Mouse (Mus musculus): ENCODE data around the gene Fhit.

Fhit gene

DNA sequence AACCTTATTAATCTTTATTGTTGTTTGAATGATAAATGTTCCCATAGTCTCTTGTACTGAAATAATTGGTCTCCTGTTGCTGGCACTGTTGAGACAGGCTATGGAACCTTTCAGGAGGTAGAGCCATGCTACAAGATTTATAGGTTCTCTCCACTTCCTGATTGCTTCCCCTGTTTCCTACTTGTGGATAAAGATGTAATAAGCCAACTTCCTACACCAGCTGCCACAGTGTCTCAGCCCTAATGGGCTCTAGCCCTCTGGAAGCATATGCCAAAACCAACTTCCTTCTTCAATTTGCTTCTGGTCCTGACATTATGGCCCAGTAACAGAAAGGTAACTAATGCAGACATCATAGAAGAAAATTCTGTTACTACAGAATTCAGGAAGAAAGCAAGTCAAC, 652.6 kb downstream of the Fhit start:
- DNase-seq (ENCODE audit: low spot score): no peak

- DNase-seq (ENCODE audit: low spot score): no peak
Observed at GRCm38 (mm10) chr14:10507560-10507959, 654.3 kb downstream of the Fhit start.

DNA sequence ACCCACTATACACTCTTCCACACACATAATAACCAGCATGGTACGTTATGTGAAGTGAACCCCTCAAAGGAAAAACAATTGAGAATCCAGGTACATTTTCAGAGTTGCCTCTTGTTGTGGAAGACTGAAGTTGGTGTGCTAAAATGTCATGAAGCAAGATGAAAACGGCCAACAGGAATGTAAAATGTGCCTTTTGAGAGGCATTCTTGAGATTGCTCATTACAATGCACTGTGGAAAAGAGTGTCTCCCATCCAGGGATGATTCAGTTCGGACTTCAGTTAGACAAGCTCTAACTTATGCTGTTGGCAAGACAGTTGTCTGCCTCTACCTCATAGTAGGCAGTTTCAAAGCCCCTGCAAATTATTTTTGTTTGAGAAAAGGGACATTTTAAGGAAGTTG, 676.0 kb downstream of the Fhit start:
- DNase-seq (ENCODE audit: low spot score): no peak

GRCm38 (mm10) chr14:10482851-10483613, 678.8 kb downstream of the Fhit start:
- DNase-seq (ENCODE audit: low spot score): no peak

GRCm38 (mm10) chr14:10481370-10481769, 680.5 kb downstream of the Fhit start:
- DNase-seq (ENCODE audit: low spot score): no peak

DNA sequence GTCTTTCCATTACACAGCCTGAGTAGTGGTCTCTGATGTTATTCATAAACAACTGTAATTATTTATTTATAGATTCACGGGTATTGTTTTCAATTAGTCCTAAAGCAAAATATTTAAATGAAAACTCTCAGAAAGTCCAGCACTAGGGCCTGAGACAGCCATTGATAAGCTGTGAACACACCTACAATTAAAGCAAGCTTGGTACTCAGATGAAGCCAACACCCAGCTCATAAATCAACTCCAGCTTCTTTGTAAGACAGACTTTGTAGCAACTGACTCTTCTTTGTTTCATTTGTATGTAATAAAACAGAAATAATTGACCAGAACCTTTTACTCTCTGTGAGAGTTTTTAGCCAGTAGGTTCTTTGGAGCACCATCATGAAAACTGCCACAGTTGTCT, 681.2 kb downstream of the Fhit start:
- DNase-seq (ENCODE audit: low spot score): no peak

DNA sequence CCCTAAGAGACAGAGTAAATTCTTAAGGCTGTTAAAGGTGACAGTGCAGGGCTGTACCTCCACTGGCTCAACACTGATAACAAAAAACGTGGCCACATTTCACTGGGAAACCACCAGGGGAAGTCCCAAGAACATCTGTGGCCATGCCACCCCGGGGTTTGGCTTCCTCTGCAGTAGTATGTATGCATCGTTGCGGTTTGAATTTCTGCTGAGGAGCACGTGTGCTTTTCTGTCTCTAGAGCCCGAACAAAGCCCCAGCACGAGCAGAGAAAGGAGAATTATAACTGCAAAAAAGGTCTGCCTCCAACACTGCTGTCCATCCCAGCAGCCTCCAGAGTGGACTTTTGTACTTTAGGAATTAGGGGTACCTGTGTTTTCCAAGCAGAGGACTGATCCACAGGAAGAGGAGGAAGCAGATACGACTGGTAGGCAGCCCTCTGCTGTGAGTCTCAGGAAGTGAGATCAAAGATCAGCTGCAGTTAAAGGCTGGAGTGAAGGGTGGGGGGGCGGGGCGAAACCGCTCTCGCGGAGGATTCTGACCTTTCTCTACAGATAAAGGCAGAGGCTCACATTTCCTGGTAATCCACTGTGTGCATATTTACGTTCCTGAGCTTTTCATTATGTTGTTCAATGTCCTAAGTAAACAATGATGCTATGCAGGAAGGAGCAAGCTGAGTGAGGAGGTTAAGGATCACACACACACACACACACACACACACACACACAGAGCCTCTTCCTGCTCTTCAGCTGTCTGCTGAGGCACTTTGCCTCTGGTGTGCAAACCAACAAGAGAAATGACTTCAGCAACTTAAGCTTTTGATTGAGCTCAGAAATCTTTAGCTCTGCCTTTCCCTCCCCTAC, 708.6 kb downstream of the Fhit start:
- peak; percentile 4 for DNase-seq (ENCODE audit: low spot score)

GRCm38 (mm10) chr14:10452234-10452633, 709.6 kb downstream of the Fhit start:
- DNase-seq (ENCODE audit: low spot score): no peak

- DNase-seq (ENCODE audit: low spot score): no peak
Observed at GRCm38 (mm10) chr14:10445360-10445759, 716.5 kb downstream of the Fhit start.

DNA sequence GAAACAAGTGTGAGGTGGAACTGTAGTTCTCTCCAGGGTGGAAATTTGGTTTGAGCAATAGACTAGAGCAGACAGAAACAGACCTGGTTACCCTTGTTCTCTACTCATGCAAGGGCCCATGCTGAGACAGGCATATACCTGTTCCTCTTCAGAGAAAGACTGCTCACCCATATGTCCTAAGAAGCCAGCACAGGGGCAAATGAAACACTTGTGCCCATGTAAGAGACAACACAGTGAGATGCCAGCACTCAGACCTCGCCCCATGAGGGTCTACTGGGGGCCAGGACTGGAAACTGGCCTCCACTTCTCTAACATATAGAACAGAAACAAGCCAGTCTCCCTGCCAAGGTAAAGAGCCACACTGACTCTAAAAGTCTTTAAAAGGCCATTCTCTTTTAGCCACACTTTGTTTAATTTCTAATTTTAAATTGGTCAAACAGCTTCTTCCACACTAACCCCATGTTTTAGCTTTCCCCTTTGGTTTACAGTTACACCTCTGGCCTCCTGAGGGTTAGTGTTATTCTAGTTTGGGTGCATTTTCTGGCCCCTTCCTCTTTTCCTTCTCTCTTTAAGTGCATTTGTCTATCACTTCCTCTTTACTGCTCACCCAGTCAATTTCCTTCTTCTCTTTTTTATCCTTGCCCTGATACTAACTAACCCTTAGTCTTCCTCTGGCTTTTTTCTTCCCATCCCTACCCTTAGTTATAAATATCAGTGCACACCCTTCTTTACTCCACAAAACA, 722.7 kb downstream of the Fhit start:
- DNase-seq (ENCODE audit: low spot score): no peak

GRCm38 (mm10) chr14:10436193-10436592, 725.6 kb downstream of the Fhit start:
- no peak for DNase-seq (ENCODE audit: low spot score)

GRCm38 (mm10) chr14:10432502-10432901, 729.3 kb downstream of the Fhit start:
- DNase-seq (ENCODE audit: low spot score): no peak

DNA sequence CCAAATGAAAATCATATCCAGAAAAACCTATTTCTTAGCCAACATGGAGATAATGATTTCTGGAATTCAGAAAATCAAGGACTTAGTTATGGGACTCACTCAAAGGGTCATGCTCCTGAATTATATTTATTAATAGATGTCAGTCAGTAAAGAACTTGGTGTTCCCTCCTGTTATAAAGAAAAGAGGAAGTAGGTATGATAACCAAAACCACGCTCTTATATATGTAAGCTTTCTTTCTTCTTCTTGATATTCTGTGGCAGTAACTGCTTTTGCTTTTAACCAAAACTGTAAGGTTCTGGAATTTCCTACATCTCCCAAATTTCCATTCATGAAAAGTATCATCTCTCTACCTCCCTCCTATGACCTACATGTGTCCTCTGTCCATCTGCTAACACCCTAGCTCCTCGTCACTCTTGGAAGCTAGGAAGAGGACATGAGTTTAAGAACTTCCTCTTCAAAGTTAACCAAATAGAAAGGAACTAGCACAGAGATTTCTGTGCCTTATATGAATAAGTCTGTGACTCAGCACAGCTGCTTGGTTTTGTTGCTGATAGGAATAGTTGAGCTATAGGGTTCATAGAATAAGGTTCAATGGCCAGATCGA, 731.3 kb downstream of the Fhit start:
- no peak for DNase-seq (ENCODE audit: low spot score)

- DNase-seq (ENCODE audit: low spot score): no peak
Observed at GRCm38 (mm10) chr14:10423499-10423898, 738.3 kb downstream of the Fhit start.

GRCm38 (mm10) chr14:10422261-10422660, 739.6 kb downstream of the Fhit start:
- DNase-seq (ENCODE audit: low spot score): no peak

- no peak for DNase-seq (ENCODE audit: low spot score)
Observed at GRCm38 (mm10) chr14:10415068-10415467, 746.8 kb downstream of the Fhit start.

DNA sequence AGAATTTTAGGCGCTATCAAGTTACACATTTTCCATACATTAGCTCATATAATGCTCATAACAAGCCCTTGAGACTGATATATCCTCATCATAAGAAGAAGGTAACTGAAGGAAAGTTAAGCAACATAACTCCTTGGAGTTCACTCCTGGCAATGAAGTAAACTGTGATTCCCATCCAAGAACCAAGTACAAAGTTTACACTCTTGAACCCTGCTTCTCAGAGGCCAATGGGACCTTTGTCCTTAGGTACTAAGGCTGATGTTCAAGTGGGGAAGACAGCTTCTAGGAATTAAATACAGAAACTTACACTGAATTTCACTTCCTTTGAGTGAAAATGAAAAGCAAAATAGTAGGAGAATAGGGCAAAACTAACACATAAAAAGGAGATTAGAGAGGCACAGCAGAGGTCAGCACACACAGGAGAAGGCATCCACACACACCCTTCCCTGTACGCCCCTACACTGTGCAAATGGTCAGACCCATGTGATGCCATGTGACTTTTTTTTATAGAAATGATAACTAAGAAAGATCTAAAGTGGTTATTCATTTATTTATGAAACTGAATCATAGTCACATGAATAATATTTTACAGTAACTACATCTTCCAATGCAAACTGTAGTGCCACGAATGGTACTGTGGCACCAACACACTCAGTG, 752.4 kb downstream of the Fhit start:
- DNase-seq (ENCODE audit: low spot score): no peak

- no peak for DNase-seq (ENCODE audit: low spot score)
Observed at GRCm38 (mm10) chr14:10405346-10405745, 756.5 kb downstream of the Fhit start.

DNA sequence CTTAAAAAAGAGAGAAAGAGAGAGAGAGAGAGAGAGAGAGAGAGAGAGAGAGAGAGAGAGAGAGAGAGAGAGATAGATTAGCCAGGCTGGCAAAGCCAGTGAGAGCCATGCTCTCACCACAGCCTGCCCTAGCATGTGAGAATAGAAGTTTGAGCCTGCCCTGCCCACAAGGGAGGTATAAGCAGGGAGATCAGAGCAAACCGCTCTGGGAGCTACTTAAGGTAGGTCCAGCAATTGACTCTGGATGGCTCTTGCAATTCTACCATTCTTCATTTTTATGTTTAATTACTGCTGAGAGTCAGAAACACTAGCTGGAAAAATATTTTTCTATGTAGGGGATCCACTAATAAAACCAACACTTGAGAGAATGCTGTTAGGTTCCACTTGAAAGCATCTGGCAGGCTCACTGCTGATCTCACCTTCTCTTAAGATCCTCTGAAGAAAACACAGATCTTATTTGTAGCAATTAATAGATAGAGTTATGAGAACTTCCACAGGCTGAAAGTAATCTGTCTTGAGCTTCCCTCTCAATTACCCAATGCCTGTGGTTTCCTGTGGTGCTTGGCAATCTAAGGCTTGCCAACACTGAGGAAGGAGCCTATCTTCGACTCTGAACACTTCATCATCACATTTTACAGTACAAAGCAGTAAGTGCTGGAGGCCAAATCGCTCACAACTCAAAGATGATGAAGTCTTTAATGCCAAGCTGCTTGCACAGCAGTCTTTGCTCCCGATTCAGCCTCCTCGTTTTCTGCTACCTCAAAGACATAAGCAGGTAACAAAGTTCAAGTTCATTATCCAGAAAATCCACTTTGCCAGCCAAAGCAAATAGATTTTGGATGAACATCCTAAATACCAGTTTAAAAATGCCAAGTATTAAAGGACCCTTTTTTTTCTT, 793.8 kb downstream of the Fhit start:
- DNase-seq (ENCODE audit: low spot score): no peak

DNA sequence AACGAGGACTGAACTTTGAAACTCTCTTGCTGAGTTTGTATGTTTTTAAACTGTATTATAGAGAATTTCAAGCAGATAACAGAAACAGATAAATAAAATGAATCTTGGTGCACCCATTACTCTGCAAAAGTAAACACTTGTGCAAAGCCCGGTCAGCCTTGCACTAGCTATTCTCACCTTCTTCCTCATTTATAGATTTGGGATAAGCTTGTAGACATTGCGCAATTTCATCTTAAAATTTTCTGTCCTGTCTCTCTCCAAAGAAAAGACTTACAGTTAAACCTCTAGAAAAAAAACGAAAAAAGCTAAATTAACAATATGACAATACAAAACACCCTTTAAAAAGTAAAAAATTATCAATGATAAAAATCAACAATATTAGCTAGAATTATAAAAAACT, 795.0 kb downstream of the Fhit start:
- no peak for DNase-seq (ENCODE audit: low spot score)

GRCm38 (mm10) chr14:10364281-10364680, 797.6 kb downstream of the Fhit start:
- no peak for DNase-seq (ENCODE audit: low spot score)
